Mouse (Mus musculus): ENCODE measurements around the gene Gas7. TPM values are rescaled to one million over a fixed set of nuclear protein-coding genes. Genes with fewer than 3 reads are reported as not detected.

The Gas7 gene
- total and polyA plus RNA-seq, 2 experiments from 2014 or later = 46.8 to 76.0 TPM

- no peak for TF ChIP-seq CTCF (IDR thresholded peaks at IDR 0.05; ENCODE audit: low read depth)
- no peaks in the 10 kb centered on the region for H3K4me1 ChIP-seq (ENCODE audit: insufficient read depth, low read length)
- H3K4me3 ChIP-seq (ENCODE audit: low read length) = no peak overlapping the region
- no peak overlapping the region for H3K4me2 ChIP-seq (ENCODE audit: low read depth, low read length)
- 74% methylated on average over 5 of the region's 5 CpGs for WGBS
- ATAC-seq (no peak), DNase-seq (ENCODE audit: low spot score) (peak; percentile 15)
- no peaks in the 10 kb centered on the region for H3K27me3 ChIP-seq (ENCODE audit: insufficient read depth, low read length)
- no peak overlapping the region for H3K27ac ChIP-seq
- no peaks in the 10 kb centered on the region for H3K36me3 ChIP-seq (ENCODE audit: insufficient read depth, low read length)
- no peak overlapping the region for H3K9ac ChIP-seq (replicated peaks; ENCODE audit: low read length)
- no peaks in the 10 kb centered on the region for H3K9me3 ChIP-seq (ENCODE audit: low read length)
Observed at GRCm38 (mm10) chr11:67642835-67643234, 187.6 kb downstream of the Gas7 start.

GRCm38 (mm10) chr11:67643465-67643864, 188.2 kb downstream of the Gas7 start:
- no peak for ATAC-seq
- Histone ChIP-seq H3K4me2 (ENCODE audit: low read depth, low read length) (no peak overlapping the region), H3K4me3 (ENCODE audit: low read length) (no peak overlapping the region), H3K4me1 (ENCODE audit: insufficient read depth, low read length) (no peaks in the 10 kb centered on the region), H3K27ac (no peak overlapping the region), H3K36me3 (ENCODE audit: insufficient read depth, low read length) (no peaks in the 10 kb centered on the region), H3K9me3 (ENCODE audit: low read length) (no peaks in the 10 kb centered on the region), H3K27me3 (ENCODE audit: insufficient read depth, low read length) (no peaks in the 10 kb centered on the region), H3K9ac (replicated peaks; ENCODE audit: low read length) (no peak overlapping the region)
- 88% methylated on average over 3 of the region's 3 CpGs for WGBS
- TF ChIP-seq CTCF (IDR thresholded peaks at IDR 0.05; ENCODE audit: low read depth) = no peak
- no peak for DNase-seq (ENCODE audit: low spot score)

- WGBS = 77% methylated on average over 6 of the region's 6 CpGs
- Histone ChIP-seq H3K4me2 (ENCODE audit: low read depth, low read length) (no peak overlapping the region), H3K4me1 (ENCODE audit: insufficient read depth, low read length) (no peaks in the 10 kb centered on the region), H3K27me3 (ENCODE audit: insufficient read depth, low read length) (no peaks in the 10 kb centered on the region), H3K36me3 (ENCODE audit: insufficient read depth, low read length) (no peaks in the 10 kb centered on the region), H3K4me3 (ENCODE audit: low read length) (no peak overlapping the region), H3K9ac (replicated peaks; ENCODE audit: low read length) (no peak overlapping the region), H3K9me3 (ENCODE audit: low read length) (no peaks in the 10 kb centered on the region), H3K27ac (no peak overlapping the region)
- no peak for TF ChIP-seq CTCF (IDR thresholded peaks at IDR 0.05; ENCODE audit: low read depth)
- no peak for ATAC-seq
- no peak for DNase-seq (ENCODE audit: low spot score)
Observed at GRCm38 (mm10) chr11:67644632-67645149, 189.5 kb downstream of the Gas7 start.

GRCm38 (mm10) chr11:67647745-67648144, 192.5 kb downstream of the Gas7 start:
- no peak overlapping the region for H3K9ac ChIP-seq (replicated peaks; ENCODE audit: low read length)
- peak; percentile 98 for TF ChIP-seq CTCF (IDR thresholded peaks at IDR 0.05; ENCODE audit: low read depth)
- no peak overlapping the region for H3K27ac ChIP-seq
- H3K4me3 ChIP-seq (ENCODE audit: low read length) = no peak overlapping the region
- no peaks in the 10 kb centered on the region for H3K9me3 ChIP-seq (ENCODE audit: low read length)
- no peak overlapping the region for H3K4me2 ChIP-seq (ENCODE audit: low read depth, low read length)
- 34% methylated on average over 5 of the region's 5 CpGs for WGBS
- 0 out of 2 replicates have a peak, but pooled peaks cover 4% of the 10 kb centered on the region for H3K4me1 ChIP-seq (ENCODE audit: insufficient read depth, low read length)
- H3K36me3 ChIP-seq (ENCODE audit: insufficient read depth, low read length) = no peaks in the 10 kb centered on the region
- DNase-seq (ENCODE audit: low spot score) (peak; percentile 83), ATAC-seq (peak; percentile 37)
- no peaks in the 10 kb centered on the region for H3K27me3 ChIP-seq (ENCODE audit: insufficient read depth, low read length)

- no peak for TF ChIP-seq CTCF (IDR thresholded peaks at IDR 0.05; ENCODE audit: low read depth)
- Histone ChIP-seq H3K27ac (no peak overlapping the region), H3K4me3 (ENCODE audit: low read length) (no peak overlapping the region), H3K4me1 (ENCODE audit: insufficient read depth, low read length) (0 out of 2 replicates have a peak, but pooled peaks cover 9% of the 10 kb centered on the region), H3K9ac (replicated peaks; ENCODE audit: low read length) (no peak overlapping the region), H3K9me3 (ENCODE audit: low read length) (no peaks in the 10 kb centered on the region), H3K36me3 (ENCODE audit: insufficient read depth, low read length) (no peaks in the 10 kb centered on the region), H3K4me2 (ENCODE audit: low read depth, low read length) (no peak overlapping the region), H3K27me3 (ENCODE audit: insufficient read depth, low read length) (no peaks in the 10 kb centered on the region)
- WGBS = 63% methylated on average over 11 of the region's 11 CpGs
- DNase-seq (ENCODE audit: low spot score) = peak; percentile 42
- ATAC-seq = no peak
Observed at GRCm38 (mm10) chr11:67648651-67649407, 193.6 kb downstream of the Gas7 start.

GRCm38 (mm10) chr11:67649971-67650707, 194.9 kb downstream of the Gas7 start:
- Histone ChIP-seq H3K36me3 (ENCODE audit: insufficient read depth, low read length) (no peaks in the 10 kb centered on the region), H3K4me1 (ENCODE audit: insufficient read depth, low read length) (peaks cover 15% of the 10 kb centered on the region), H3K9ac (replicated peaks; ENCODE audit: low read length) (no peak overlapping the region), H3K9me3 (ENCODE audit: low read length) (no peaks in the 10 kb centered on the region), H3K4me2 (ENCODE audit: low read depth, low read length) (no peak overlapping the region), H3K4me3 (ENCODE audit: low read length) (no peak overlapping the region), H3K27ac (no peak overlapping the region), H3K27me3 (ENCODE audit: insufficient read depth, low read length) (no peaks in the 10 kb centered on the region)
- no peak for TF ChIP-seq CTCF (IDR thresholded peaks at IDR 0.05; ENCODE audit: low read depth)
- no peak for DNase-seq (ENCODE audit: low spot score)
- WGBS = 41% methylated on average over 10 of the region's 10 CpGs
- ATAC-seq = no peak

Data from hindbrain, postnatal 0 days (tissue).